Mouse (Mus musculus) midbrain, embryonic 12.5 days (tissue): Measurements from ENCODE around the gene Lrp1. TPM values are rescaled to one million over a fixed set of nuclear protein-coding genes. Genes with fewer than 3 reads are reported as not detected.
A peak's percentile ranks its signal among the peaks of the same experiment; 100 is the strongest.

ENCODE experiments used
- ATAC-seq: fragments of 200-750 bp; cut with Nextera tagmentation; 2 replicates; pipeline ENCODE4 v1.8.0; 2017; ENCODE audit warnings: low read depth, moderate TSS enrichment, moderate library complexity; ENCODE audit not compliant: low FRiP score
- H3K27ac ChIP-seq: fragments of 300-500 bp; sonication (generic); replicated peaks from 2 replicates; pipeline ENCODE4 v1.5.1; 2016; ENCODE audit warnings: mild to moderate bottlenecking
- H3K27me3 ChIP-seq: fragments of 300-500 bp; sonication (generic); 2 replicates; pipeline ENCODE4 v1.6.1; 2016; ENCODE audit warnings: mild to moderate bottlenecking
- H3K36me3 ChIP-seq: fragments of 300-500 bp; sonication (generic); 2 replicates; pipeline ENCODE4 v1.6.1; 2016
- H3K4me1 ChIP-seq: fragments of 300-500 bp; sonication (generic); 2 replicates; pipeline ENCODE4 v1.6.1; 2016
- H3K4me2 ChIP-seq: fragments of 300-500 bp; sonication (generic); replicated peaks from 2 replicates; pipeline ENCODE4 v1.6.1; 2016; ENCODE audit warnings: mild to moderate bottlenecking, moderate library complexity
- H3K4me3 ChIP-seq: fragments of 300-500 bp; sonication (generic); 2 replicates; pipeline ENCODE4 v1.5.1; 2016; ENCODE audit warnings: mild to moderate bottlenecking
- H3K9ac ChIP-seq: fragments of 300-500 bp; sonication (generic); replicated peaks from 2 replicates; pipeline ENCODE4 v1.6.1; 2016; ENCODE audit warnings: mild to moderate bottlenecking, moderate library complexity
- H3K9me3 ChIP-seq: fragments of 300-500 bp; sonication (generic); 2 replicates; pipeline ENCODE4 v1.6.1; 2016; ENCODE audit warnings: mild to moderate bottlenecking
- WGBS: fragments of 180-500 bp; shearing (Covaris S2); methylation state at CpG from one replicate; pipeline ENCODE4 v1.1.7; 2016; 5-methylcytosine and 5-hydroxymethylcytosine counted together
- polyA plus RNA-seq: library from polyadenylated mRNA; unstranded; fragments of >200 nt; fragmentation: Nextera tagmentation; extraction: Ambion mirVana; gene quantifications from 2 replicates; pipeline ENCODE4 v1.2.1, GENCODE M21; 2016

The Lrp1 gene
- polyA plus RNA-seq, result 94.0 and 98.1 TPM in 2 replicates

DNA sequence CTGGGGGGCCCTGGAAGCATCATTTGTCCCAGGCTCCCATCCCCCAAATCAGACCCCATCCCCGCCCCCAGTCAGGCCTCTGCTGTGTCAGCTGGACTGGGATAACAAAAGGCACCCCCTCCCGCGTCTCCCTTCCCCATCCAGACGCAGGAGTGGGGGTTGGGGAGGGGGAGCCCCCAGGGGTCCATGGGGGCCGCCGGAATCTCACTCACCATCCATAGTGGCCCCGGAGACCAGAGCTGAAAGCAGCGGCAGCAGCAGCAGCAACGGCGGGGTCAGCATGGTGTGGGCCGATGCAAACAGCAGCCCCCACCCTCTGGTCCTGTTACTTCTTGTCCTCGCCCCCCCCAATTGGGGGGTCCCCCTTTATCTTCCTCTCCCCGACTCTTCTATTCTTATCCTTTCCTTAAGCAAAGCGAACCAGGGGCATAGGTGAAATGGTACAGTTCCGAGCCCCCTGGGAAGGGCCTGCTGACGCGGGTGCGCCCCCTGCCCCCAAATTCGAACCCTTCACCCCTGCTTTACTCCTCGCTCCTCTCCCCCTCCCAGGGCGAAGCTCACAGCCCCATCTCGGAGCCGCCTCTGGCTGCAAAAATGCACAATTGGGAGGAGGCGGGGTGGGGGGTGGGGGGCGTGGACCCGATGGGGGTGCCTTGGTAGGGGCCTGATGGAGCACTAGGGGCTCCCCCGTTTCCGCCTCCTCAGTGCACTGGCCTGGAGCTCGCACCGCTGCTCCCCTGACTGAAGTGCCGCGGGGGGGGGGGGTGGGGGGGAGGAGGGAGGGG, at the start of gene Lrp1:
Lrp1 (minus strand) TSS at position 743 of the 785 bp plus-strand sequence.
- WGBS, result 1% methylated on average over 26 of the region's 32 CpGs
- Histone ChIP-seq H3K27me3 (no peaks in the 10 kb centered on the region), H3K4me3 (peak within 1 kb of the TSS; percentile 81), H3K4me1 (peaks cover 52% of the 10 kb centered on the region), H3K4me2 (peak within 1 kb of the TSS; percentile 91), H3K36me3 (no peaks in the 10 kb centered on the region), H3K27ac (peak within 1 kb of the TSS; percentile 94), H3K9me3 (no peaks in the 10 kb centered on the region), H3K9ac (peak within 1 kb of the TSS; percentile 91)
- ATAC-seq, result peak; percentile 79

DNA sequence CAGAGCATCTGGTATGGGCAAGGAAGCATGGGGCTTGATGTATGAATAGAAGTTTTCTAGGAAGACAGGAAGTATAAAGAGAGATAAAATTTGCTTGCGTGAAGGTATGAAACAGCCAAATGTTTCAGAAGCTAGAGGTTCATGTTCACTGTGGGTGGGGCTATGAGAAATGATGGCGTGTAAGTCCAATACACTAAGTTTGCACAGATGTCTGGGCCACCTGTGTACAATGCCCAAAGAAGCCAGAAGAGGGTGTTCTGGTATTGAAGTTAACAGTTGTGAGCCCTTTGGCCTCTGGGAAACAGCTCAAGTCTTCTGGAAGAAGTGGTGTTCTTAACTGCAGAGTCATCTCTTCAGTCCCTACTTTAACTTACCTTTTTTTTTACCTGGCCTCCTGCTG, 49.2 kb upstream of the Lrp1 start:
- no peaks in the 10 kb centered on the region for H3K36me3 ChIP-seq
- 94% methylated on average over 2 of the region's 2 CpGs for WGBS
- H3K27ac ChIP-seq, result no peak overlapping the region
- no peak overlapping the region for H3K4me2 ChIP-seq
- H3K4me1 ChIP-seq, result peaks cover 33% of the 10 kb centered on the region
- no peak for ATAC-seq
- no peak overlapping the region for H3K9ac ChIP-seq
- H3K27me3 ChIP-seq, result peaks cover 51% of the 10 kb centered on the region
- H3K4me3 ChIP-seq, result no peak overlapping the region
- no peaks in the 10 kb centered on the region for H3K9me3 ChIP-seq

DNA sequence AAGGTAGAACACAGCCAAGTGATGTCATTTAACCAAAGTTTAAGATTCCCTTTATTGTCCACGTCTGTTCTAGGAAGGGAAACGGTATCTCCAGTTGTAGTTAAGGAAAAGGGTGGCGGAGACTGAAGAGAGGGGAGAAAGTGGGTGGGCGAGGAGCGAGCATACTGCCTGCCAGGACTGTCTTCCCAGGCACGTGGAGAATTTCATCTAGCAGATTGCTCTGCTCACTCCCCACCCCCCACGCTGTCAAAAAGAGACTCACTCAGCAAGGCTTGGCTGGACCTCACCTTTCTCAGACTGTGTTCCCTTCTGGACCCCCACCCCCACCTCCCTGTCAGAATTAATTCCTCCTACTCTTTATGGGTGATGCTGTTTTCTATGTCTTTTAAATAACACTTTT, 48.2 kb upstream of the Lrp1 start:
- WGBS, result 38% methylated on average over 7 of the region's 7 CpGs
- ATAC-seq, result no peak
- H3K27me3 ChIP-seq, result peaks cover 61% of the 10 kb centered on the region
- peaks cover 40% of the 10 kb centered on the region for H3K4me1 ChIP-seq
- no peak overlapping the region for H3K27ac ChIP-seq
- no peaks in the 10 kb centered on the region for H3K9me3 ChIP-seq
- peak overlapping the region; percentile 20; the same call in 1 of the 2 replicates for H3K9ac ChIP-seq
- no peak overlapping the region for H3K4me2 ChIP-seq
- H3K36me3 ChIP-seq, result no peaks in the 10 kb centered on the region
- no peak overlapping the region for H3K4me3 ChIP-seq

DNA sequence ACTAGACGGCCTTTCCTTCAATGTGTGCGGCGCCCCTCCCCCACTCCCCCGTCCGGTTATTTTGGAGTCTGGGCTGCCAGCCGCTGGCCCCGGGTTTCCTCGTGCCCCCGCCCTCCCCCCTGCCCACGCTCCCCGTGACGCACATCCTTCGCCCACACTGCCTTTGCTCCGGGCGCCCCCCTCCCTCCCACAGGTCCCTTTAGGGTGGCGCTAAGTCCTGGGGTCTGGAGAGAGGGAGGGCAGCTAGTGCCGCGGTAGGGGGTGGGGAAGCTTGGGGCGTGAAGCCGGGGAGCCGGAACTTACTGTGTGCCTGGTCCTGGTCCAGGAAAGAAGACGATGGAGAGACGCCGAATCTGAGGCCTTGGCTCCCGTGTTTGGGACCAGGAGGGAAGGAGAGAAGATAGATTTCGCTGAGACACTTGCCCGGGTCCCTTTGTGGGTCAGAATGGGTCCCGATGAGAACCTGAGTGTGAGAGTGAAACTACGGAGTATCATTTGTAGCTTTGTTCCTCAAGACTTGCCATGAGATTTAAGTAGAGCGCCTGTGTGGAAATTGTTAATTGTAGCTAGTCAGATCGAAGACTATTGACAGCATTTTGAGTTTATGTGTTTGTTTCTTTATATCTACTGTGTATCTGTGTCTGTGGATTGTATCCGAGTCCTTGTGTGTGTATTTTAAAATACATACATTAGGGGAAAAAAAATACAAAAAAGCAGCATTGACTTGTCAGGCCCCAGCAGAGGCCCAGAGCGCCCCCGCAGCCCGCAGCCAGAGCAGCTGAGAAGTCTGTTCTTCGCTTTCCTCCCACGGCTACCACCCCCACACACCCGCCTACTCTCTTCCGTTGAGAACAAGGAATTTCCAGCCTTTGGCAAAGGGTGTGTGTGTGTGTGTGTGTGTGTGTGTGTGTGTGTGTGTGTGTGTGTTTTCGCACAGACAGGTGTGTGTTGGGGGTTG, 47.4 kb upstream of the Lrp1 start, which contains the start of gene Nab2:
Nab2 (minus strand) TSS at position 476 of the 958 bp plus-strand sequence.
- peaks cover 69% of the 10 kb centered on the region for H3K27me3 ChIP-seq
- peaks cover 46% of the 10 kb centered on the region for H3K4me1 ChIP-seq
- 2% methylated on average over 38 of the region's 40 CpGs for WGBS
- H3K27ac ChIP-seq, result peak within 1 kb of the TSS; percentile 42; the same call in 1 of the 2 replicates
- H3K4me2 ChIP-seq, result peak within 1 kb of the TSS; percentile 77
- no peaks in the 10 kb centered on the region for H3K9me3 ChIP-seq
- no peaks in the 10 kb centered on the region for H3K36me3 ChIP-seq
- peak within 1 kb of the TSS; percentile 52 for H3K4me3 ChIP-seq
- ATAC-seq, result 0 out of 2 replicates have a peak, but pooled peaks have one; percentile 11
- H3K9ac ChIP-seq, result peak within 1 kb of the TSS; percentile 65

DNA sequence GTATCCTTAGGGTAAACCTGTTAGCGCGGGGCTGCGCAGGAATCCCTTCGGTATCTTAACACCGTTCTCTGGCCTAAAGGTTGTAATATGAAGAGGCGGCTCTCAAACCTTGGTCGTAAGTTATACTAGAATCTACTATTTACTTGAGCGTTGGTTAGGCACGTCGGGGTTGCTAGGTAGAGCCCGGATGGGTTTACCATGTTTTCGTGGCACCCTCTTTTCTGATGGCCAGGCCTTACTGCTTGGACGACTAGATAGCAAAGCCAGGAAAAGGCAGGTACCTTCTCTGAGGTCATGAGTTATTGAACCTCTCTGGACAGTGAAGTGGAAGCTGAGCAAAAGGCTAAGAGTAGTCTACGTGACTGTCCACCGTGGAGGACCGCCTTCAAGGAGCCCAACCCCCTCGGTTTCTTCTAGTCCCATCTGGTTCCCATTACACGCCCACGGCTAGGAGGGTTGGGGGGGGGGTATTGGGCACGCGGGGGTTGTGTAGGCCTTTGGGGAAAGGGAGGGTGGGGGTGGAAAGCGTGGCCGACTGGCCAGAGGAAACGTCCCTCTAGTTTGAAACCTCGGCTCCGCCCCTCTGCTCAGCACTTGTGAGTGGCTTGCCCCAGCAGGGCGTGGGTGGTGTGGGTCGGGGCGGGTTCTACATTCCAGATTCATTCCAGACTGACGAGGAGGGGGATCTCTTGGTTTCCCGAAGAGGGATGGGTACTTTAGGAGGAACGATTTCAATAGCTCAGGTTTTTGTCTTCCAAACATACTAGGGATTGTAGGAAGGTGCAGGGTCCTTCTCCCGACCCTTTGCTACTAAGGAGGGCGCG, 46.5 kb upstream of the Lrp1 start:
- peak overlapping the region; percentile 42; the same call in 1 of the 2 replicates for H3K27ac ChIP-seq
- peaks cover 78% of the 10 kb centered on the region for H3K27me3 ChIP-seq
- ATAC-seq, result 0 out of 2 replicates have a peak, but pooled peaks have one; percentile 8
- 2% methylated on average over 35 of the region's 35 CpGs for WGBS
- H3K9ac ChIP-seq, result peak overlapping the region; percentile 65
- H3K4me3 ChIP-seq, result peak overlapping the region; percentile 52
- H3K4me2 ChIP-seq, result peak overlapping the region; percentile 77
- no peaks in the 10 kb centered on the region for H3K36me3 ChIP-seq
- H3K9me3 ChIP-seq, result no peaks in the 10 kb centered on the region
- H3K4me1 ChIP-seq, result peaks cover 51% of the 10 kb centered on the region

DNA sequence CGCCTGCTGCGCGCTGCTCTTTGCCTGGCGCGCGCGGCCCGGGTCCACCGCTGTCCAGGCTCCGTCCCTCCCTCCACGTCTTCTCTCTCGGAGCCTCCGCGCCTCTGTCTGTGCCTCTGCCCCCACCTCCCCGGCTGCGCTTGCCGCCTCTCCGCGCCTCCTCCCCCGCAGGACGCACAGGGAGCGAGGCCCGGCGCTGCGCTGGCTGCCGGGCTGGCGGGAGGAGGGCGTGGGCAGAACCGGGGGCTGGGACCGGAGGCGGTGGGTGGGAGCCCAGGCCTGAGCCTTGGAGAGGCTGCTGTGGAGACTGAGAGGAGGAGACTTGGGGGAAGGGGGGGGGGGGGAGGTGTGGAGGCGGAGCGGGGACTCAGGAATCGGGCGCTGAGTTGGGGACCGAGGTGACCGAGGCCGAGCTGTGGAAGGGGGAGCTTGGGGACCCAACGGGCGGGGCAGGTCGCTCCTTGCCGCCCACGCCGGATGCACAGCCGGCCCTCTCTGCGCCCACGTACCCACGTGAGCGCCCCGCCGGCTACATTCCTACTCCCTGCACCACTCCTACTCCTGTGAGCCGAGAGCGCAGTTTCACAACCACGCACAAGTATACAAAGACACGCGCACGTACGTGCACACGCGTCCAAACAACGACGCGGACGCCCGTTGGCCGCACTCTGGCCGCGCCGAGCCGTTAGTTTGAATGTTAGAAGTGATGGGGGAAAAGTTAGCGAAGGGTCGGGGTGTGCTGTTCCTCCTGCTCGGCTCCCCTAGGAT, 45.7 kb upstream of the Lrp1 start, which contains the start of gene Nemp1:
Nemp1 (plus strand) TSS at position 401 of the 768 bp plus-strand sequence.
- under 1% methylated on average over 63 of the region's 73 CpGs for WGBS
- H3K27me3 ChIP-seq, result peaks cover 86% of the 10 kb centered on the region
- 0 out of 2 replicates have a peak within 1 kb of the TSS, but pooled peaks have one; percentile 42 for H3K27ac ChIP-seq
- peaks cover 57% of the 10 kb centered on the region for H3K4me1 ChIP-seq
- H3K4me3 ChIP-seq, result peak within 1 kb of the TSS; percentile 52
- peak within 1 kb of the TSS; percentile 65 for H3K9ac ChIP-seq
- ATAC-seq, result peak; percentile 52
- H3K36me3 ChIP-seq, result no peaks in the 10 kb centered on the region
- H3K4me2 ChIP-seq, result peak within 1 kb of the TSS; percentile 77
- no peaks in the 10 kb centered on the region for H3K9me3 ChIP-seq

DNA sequence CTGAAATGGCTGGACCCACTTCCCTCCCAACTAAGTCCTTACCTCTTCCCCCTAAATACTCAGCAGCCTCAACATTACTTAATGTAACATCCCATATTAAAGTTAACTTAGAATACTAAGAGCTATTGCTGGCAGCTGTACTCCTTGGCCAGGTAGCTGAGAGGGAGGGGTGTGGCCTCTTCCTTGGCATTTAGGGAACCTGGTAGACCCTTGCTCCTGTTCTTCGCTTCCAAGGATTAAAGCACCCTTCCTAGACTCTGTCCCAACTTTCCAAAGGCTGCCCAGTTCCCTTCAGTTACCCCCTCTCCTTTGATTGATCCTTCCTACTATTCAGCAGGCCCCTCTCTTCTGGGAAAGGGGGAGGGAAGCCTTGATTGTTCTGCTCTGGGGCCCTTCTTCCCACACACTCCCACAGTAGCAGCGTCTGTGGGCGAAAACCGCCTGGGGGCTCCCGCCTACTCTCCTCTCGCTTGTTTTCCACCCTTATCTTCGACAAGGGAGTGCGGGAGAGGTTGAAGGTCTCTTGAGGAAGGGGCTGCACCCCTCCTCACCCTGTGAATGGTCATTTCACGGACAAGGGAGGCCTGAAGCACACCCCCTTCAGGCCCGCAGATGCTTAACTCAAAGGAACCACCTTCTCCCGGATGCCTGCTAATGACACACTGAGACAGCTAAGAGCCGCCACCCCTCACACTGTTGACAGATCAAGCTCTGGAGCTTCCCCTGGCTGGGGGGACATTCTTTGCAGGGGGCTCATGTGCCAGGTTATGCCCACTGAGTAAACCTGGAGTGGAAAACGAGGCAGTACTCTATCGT, 44.6 kb upstream of the Lrp1 start:
- H3K4me1 ChIP-seq, result peaks cover 62% of the 10 kb centered on the region
- H3K27me3 ChIP-seq, result peaks cover 97% of the 10 kb centered on the region

DNA sequence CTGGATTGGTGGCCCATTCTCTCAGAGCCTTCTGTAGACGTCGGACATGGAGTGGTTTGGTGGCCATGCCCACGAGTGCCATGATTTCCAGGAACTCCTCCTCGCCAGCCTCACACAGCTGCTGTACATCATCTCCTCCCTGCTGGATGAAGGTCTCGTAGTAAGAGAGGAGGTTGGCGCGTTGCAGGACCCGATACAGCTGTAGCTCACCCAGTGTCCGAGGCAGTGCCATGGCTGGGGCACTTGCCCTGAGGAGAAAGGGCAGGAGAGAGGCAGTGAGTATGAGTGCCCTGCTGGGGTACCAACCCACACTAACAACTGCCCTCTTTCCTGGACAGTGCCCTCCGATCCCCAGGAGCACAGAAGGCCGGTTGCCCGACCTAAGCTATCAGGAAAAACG, 43.9 kb upstream of the Lrp1 start:
- Histone ChIP-seq H3K36me3 (no peaks in the 10 kb centered on the region), H3K9me3 (no peaks in the 10 kb centered on the region), H3K4me3 (0 out of 2 replicates have a peak overlapping the region, but pooled peaks have one; percentile 3), H3K4me2 (no peak overlapping the region), H3K9ac (no peak overlapping the region), H3K4me1 (peaks cover 62% of the 10 kb centered on the region), H3K27me3 (peaks cover 98% of the 10 kb centered on the region), H3K27ac (no peak overlapping the region)
- 11% methylated on average over 13 of the region's 13 CpGs for WGBS
- no peak for ATAC-seq

More for the DNA sequence above, 44.6 kb upstream of the Lrp1 start:
- H3K4me2 ChIP-seq, result peak overlapping the region; percentile 77
- ATAC-seq, result 0 out of 2 replicates have a peak, but pooled peaks have one; percentile 4
- H3K9ac ChIP-seq, result peak overlapping the region; percentile 65
- no peaks in the 10 kb centered on the region for H3K9me3 ChIP-seq
- peak overlapping the region; percentile 52 for H3K4me3 ChIP-seq
- no peak overlapping the region for H3K27ac ChIP-seq
- no peaks in the 10 kb centered on the region for H3K36me3 ChIP-seq
- WGBS, result 2% methylated on average over 14 of the region's 14 CpGs

DNA sequence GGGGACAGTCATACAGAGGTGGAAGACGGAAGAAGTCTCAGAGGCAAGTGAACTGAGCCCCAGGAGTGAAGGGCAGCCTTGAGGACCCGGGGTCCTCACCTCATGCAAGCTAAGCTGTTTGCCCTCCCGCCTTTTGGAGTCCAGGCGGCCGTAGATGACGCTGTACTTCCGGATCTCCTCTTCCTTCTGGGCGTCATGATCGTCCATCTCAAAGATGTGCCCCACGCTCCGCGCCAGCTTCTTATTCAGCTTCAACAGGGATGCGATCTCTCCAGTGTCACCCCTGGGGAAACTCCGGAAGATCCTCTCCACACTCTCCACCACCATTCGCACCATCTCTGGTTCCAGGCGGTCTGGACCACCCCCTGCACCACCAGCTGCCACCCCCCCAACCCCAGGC, 43.2 kb upstream of the Lrp1 start:
- 11% methylated on average over 16 of the region's 16 CpGs for WGBS
- Histone ChIP-seq H3K27me3 (peaks cover 98% of the 10 kb centered on the region), H3K9ac (no peak overlapping the region), H3K4me3 (0 out of 2 replicates have a peak overlapping the region, but pooled peaks have one; percentile 9), H3K4me1 (peaks cover 61% of the 10 kb centered on the region), H3K9me3 (no peaks in the 10 kb centered on the region), H3K4me2 (no peak overlapping the region), H3K27ac (no peak overlapping the region), H3K36me3 (no peaks in the 10 kb centered on the region)
- no peak for ATAC-seq

DNA sequence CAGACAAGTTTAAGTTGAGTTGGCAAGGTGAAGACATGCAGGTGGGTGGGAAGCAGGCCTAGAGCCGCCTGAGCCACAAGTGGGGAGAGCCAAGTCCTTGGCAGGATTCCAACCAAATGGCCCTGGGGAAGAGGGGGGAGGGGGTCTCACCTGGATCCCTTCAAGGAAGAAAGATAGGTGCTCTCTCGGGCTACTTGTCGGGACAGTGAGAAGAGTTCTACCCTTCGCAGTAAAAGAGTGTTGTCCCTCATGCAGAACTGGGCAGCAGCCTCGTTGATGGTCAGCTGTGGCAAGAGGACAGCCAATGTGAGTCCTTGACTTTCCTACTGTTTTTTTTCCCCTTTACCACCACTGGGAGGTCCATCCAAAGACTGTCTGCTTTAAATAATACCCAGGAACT, 42.6 kb upstream of the Lrp1 start:
- H3K36me3 ChIP-seq, result no peaks in the 10 kb centered on the region
- no peak overlapping the region for H3K4me2 ChIP-seq
- WGBS, result 17% methylated on average over 5 of the region's 5 CpGs
- H3K4me3 ChIP-seq, result no peak overlapping the region
- H3K27ac ChIP-seq, result no peak overlapping the region
- H3K27me3 ChIP-seq, result peaks cover 95% of the 10 kb centered on the region
- no peaks in the 10 kb centered on the region for H3K9me3 ChIP-seq
- H3K9ac ChIP-seq, result no peak overlapping the region
- ATAC-seq, result no peak
- peaks cover 57% of the 10 kb centered on the region for H3K4me1 ChIP-seq
